Mouse (Mus musculus): ENCODE measurements around the gene Nudt3. TPM values are rescaled to one million over a fixed set of nuclear protein-coding genes. Genes with fewer than 3 reads are reported as not detected.

Nudt3 gene
- polyA plus RNA-seq, 1 experiment, result 86.3 TPM

DNA sequence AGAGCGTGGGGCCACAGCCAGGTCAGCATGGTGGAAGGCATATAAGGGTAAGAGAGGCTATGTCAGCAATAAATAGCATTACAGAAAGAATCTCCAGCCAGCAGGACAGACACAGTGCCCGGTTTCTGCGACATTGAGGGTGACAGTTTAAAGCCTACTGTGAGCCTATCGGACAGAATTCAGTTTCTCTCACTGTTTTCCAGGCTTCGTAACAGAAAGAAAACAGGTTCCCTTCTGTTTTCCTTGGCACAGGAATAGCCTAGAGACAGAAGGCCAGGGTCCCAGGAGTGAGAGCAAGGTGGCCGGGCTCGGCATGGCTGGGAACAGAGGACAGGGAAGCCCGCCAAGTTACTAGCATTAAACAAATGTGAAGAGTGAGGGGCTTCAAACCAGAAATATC lies 43.5 kb downstream of the Nudt3 start:
- Histone ChIP-seq H3K27me3 (ENCODE audit: control insufficient read depth, insufficient read depth, low read length) (no peaks in the 10 kb centered on the region), H3K4me3 (ENCODE audit: control insufficient read depth, insufficient read depth, low read length) (no peak overlapping the region), H3K27ac (ENCODE audit: control insufficient read depth, insufficient read depth, low read length) (no peak overlapping the region), H3K4me1 (replicated peaks; ENCODE audit: control insufficient read depth, insufficient read depth, low read length) (no peaks in the 10 kb centered on the region), H3K36me3 (ENCODE audit: control insufficient read depth, insufficient read depth, low read length) (peaks cover 14% of the 10 kb centered on the region; the same call in 1 of the 2 replicates)
- DNase-seq, result no peak
- TF ChIP-seq CTCF (IDR thresholded peaks at IDR 0.05; ENCODE audit: borderline replicate concordance, control insufficient read depth, extremely low read depth, insufficient read depth, low read length, poor library complexity) (no peak), POLR2A (IDR thresholded peaks at IDR 0.05; ENCODE audit: control insufficient read depth, extremely low read depth, insufficient read depth, low read length, poor library complexity) (no peak)
- WGBS, result 96% methylated on average over 8 of the region's 8 CpGs

- Histone ChIP-seq H3K27ac (ENCODE audit: control insufficient read depth, insufficient read depth, low read length) (no peak overlapping the region), H3K4me1 (replicated peaks; ENCODE audit: control insufficient read depth, insufficient read depth, low read length) (no peaks in the 10 kb centered on the region), H3K36me3 (ENCODE audit: control insufficient read depth, insufficient read depth, low read length) (peaks cover 14% of the 10 kb centered on the region; the same call in 1 of the 2 replicates), H3K27me3 (ENCODE audit: control insufficient read depth, insufficient read depth, low read length) (no peaks in the 10 kb centered on the region), H3K4me3 (ENCODE audit: control insufficient read depth, insufficient read depth, low read length) (no peak overlapping the region)
- TF ChIP-seq POLR2A (IDR thresholded peaks at IDR 0.05; ENCODE audit: control insufficient read depth, extremely low read depth, insufficient read depth, low read length, poor library complexity), result no peak
- no peak for TF ChIP-seq CTCF (IDR thresholded peaks at IDR 0.05; ENCODE audit: borderline replicate concordance, control insufficient read depth, extremely low read depth, insufficient read depth, low read length, poor library complexity)
- no peak for DNase-seq
- WGBS, result 98% methylated on average over 10 of the region's 10 CpGs
Observed at GRCm38 (mm10) chr17:27578487-27578886, 44.8 kb downstream of the Nudt3 start.

DNA sequence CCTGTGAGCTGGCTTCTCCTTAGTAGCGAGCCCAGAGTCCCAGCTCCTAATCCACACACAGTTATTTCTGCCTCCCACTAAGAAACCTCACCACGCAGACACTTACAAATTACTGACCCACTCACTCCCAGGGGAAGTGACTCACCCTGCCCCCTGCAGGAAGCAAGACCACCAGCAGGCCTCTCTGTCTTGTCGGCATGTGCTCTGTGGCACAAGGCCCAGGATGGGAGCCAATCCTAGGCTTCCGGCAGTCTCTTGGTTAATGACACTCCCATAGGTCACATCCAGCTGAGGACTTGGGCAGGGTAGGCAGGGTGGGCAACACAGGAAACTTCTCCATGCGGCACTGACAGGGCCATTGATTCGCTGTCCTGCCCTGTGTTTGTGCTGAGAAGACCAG lies 45.8 kb downstream of the Nudt3 start:
- no peak for DNase-seq
- Histone ChIP-seq H3K4me1 (replicated peaks; ENCODE audit: control insufficient read depth, insufficient read depth, low read length) (no peaks in the 10 kb centered on the region), H3K36me3 (ENCODE audit: control insufficient read depth, insufficient read depth, low read length) (peaks cover 14% of the 10 kb centered on the region; the same call in 1 of the 2 replicates), H3K27me3 (ENCODE audit: control insufficient read depth, insufficient read depth, low read length) (no peaks in the 10 kb centered on the region), H3K4me3 (ENCODE audit: control insufficient read depth, insufficient read depth, low read length) (no peak overlapping the region), H3K27ac (ENCODE audit: control insufficient read depth, insufficient read depth, low read length) (no peak overlapping the region)
- TF ChIP-seq CTCF (IDR thresholded peaks at IDR 0.05; ENCODE audit: borderline replicate concordance, control insufficient read depth, extremely low read depth, insufficient read depth, low read length, poor library complexity), result peak; percentile 34; the same call in 1 of the 2 replicates
- TF ChIP-seq POLR2A (IDR thresholded peaks at IDR 0.05; ENCODE audit: control insufficient read depth, extremely low read depth, insufficient read depth, low read length, poor library complexity), result no peak
- WGBS, result 90% methylated on average over 6 of the region's 6 CpGs

GRCm38 (mm10) chr17:27576056-27576455 lies 47.2 kb downstream of the Nudt3 start:
- no peak for TF ChIP-seq POLR2A (IDR thresholded peaks at IDR 0.05; ENCODE audit: control insufficient read depth, extremely low read depth, insufficient read depth, low read length, poor library complexity)
- no peak for TF ChIP-seq CTCF (IDR thresholded peaks at IDR 0.05; ENCODE audit: borderline replicate concordance, control insufficient read depth, extremely low read depth, insufficient read depth, low read length, poor library complexity)
- Histone ChIP-seq H3K27ac (ENCODE audit: control insufficient read depth, insufficient read depth, low read length) (no peak overlapping the region), H3K36me3 (ENCODE audit: control insufficient read depth, insufficient read depth, low read length) (peaks cover 10% of the 10 kb centered on the region; the same call in 1 of the 2 replicates), H3K4me3 (ENCODE audit: control insufficient read depth, insufficient read depth, low read length) (no peak overlapping the region), H3K4me1 (replicated peaks; ENCODE audit: control insufficient read depth, insufficient read depth, low read length) (no peaks in the 10 kb centered on the region), H3K27me3 (ENCODE audit: control insufficient read depth, insufficient read depth, low read length) (no peaks in the 10 kb centered on the region)
- 97% methylated on average over 7 of the region's 7 CpGs for WGBS
- no peak for DNase-seq

DNA sequence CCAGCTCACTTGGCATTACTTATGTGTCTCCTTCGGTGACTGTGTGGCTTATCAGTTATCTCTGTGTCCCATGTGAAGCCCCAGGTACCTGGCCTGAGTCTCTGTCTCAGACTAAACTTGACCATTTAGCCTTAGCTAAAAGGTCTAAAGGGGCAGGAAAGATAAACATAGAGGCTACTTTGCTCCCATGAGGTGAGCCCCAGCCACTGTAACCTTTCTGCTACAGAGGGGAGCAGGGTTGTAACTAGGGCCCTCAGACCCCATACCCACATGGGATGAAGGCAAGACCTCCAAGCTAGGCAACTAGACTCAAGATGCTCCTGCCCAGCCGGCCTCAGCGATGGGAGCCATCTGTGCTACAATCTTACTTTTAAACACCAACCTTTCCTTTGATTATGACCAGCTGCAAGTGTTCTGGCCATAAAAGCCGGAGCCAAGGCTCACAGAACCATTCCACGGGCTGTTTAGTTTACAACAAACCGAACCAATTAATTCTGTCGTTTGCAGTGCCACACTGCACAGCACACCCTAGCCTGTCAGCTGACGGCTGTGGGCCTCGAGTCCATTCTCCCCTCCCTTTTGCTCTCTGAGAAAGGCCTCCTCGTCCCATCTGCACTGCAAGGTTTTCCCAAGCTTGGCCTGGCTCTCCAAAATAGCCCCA lies 48.0 kb downstream of the Nudt3 start:
- Histone ChIP-seq H3K27ac (ENCODE audit: control insufficient read depth, insufficient read depth, low read length) (no peak overlapping the region), H3K36me3 (ENCODE audit: control insufficient read depth, insufficient read depth, low read length) (peaks cover 2% of the 10 kb centered on the region; the same call in 1 of the 2 replicates), H3K27me3 (ENCODE audit: control insufficient read depth, insufficient read depth, low read length) (no peaks in the 10 kb centered on the region), H3K4me3 (ENCODE audit: control insufficient read depth, insufficient read depth, low read length) (no peak overlapping the region), H3K4me1 (replicated peaks; ENCODE audit: control insufficient read depth, insufficient read depth, low read length) (no peaks in the 10 kb centered on the region)
- WGBS, result 90% methylated on average over 10 of the region's 10 CpGs
- TF ChIP-seq POLR2A (IDR thresholded peaks at IDR 0.05; ENCODE audit: control insufficient read depth, extremely low read depth, insufficient read depth, low read length, poor library complexity), result no peak
- no peak for TF ChIP-seq CTCF (IDR thresholded peaks at IDR 0.05; ENCODE audit: borderline replicate concordance, control insufficient read depth, extremely low read depth, insufficient read depth, low read length, poor library complexity)
- DNase-seq, result no peak

- WGBS, result 94% methylated on average over 16 of the region's 16 CpGs
- TF ChIP-seq POLR2A (IDR thresholded peaks at IDR 0.05; ENCODE audit: control insufficient read depth, extremely low read depth, insufficient read depth, low read length, poor library complexity), result no peak
- no peak for TF ChIP-seq CTCF (IDR thresholded peaks at IDR 0.05; ENCODE audit: borderline replicate concordance, control insufficient read depth, extremely low read depth, insufficient read depth, low read length, poor library complexity)
- no peaks in the 10 kb centered on the region for H3K4me1 ChIP-seq (replicated peaks; ENCODE audit: control insufficient read depth, insufficient read depth, low read length)
- no peaks in the 10 kb centered on the region for H3K36me3 ChIP-seq (ENCODE audit: control insufficient read depth, insufficient read depth, low read length)
- H3K27ac ChIP-seq (ENCODE audit: control insufficient read depth, insufficient read depth, low read length), result no peak overlapping the region
- H3K4me3 ChIP-seq (ENCODE audit: control insufficient read depth, insufficient read depth, low read length), result no peak overlapping the region
- no peak for DNase-seq
- H3K27me3 ChIP-seq (ENCODE audit: control insufficient read depth, insufficient read depth, low read length), result no peaks in the 10 kb centered on the region
Observed at GRCm38 (mm10) chr17:27574470-27575115, 48.7 kb downstream of the Nudt3 start.
